Mouse (Mus musculus) brown adipose tissue, adult 24 weeks (tissue): ENCODE results near the gene Lypd1. TPM values are rescaled to one million over a fixed set of nuclear protein-coding genes. Genes with fewer than 3 reads are reported as not detected.

Source experiments
- H3K27ac ChIP-seq: fragments of 200-500 bp; replicated peaks from 2 replicates; pipeline ENCODE4 v1.5.1; 2012; ENCODE audit warnings: low read depth, mild to moderate bottlenecking, low read length
- H3K4me1 ChIP-seq: fragments of 200-500 bp; 2 replicates; pipeline ENCODE4 v1.6.1; 2012; ENCODE audit warnings: low read length, mixed read lengths; ENCODE audit not compliant: control insufficient read depth, insufficient read depth, insufficient read length
- H3K4me3 ChIP-seq: fragments of 200-500 bp; 2 replicates; pipeline ENCODE4 v1.5.1; 2012; ENCODE audit warnings: low read depth, mild to moderate bottlenecking, low read length, moderate library complexity; ENCODE audit not compliant: insufficient read depth
- polyA plus RNA-seq: library from polyadenylated mRNA; stranded (reverse); fragments of >200 nt; gene quantifications from 2 replicates; pipeline ENCODE4 v1.2.4, GENCODE M21; 2012; ENCODE audit not compliant: missing spikeins, insufficient read depth, insufficient read length

Gene Lypd1
- polyA plus RNA-seq, 1 experiment = 0.48 TPM

GRCm38 (mm10) chr1:125854646-125855045, 58.3 kb downstream of the Lypd1 start:
- H3K4me3 ChIP-seq = no peak overlapping the region
- H3K4me1 ChIP-seq = peaks cover 6% of the 10 kb centered on the region
- H3K27ac ChIP-seq = no peak overlapping the region

DNA sequence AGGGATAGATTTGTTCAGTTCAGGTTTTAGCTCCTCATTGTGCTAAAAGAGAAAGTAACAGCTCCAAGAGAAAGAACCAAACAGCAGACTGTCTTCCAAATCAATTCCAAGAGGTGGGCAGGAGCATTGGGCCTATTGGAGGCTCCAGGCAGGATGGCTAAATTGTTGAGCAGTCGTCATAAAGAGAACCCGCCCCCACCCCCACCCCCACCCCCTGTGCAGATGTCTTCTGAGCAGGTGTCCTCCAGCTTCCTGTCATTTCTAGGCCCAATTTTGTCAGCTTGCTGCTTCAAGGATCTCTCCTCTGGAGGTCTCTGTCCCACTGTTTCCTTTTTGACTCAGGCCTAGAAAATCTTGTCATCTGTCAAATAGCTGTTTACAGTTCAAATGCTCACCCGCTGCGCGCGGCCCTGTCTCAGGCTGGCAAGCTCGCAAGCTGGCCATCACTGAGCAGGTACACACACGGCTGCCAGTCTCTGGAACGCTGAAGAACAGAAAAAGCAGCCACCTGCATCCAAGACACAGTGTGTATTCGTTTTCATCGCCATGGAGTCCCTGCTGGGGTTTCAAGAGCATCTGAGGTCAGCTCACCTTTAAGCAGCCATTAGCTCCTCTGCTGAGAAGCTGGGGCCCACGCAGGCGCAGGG, 73.0 kb downstream of the Lypd1 start:
- Histone ChIP-seq H3K4me3 (no peak overlapping the region), H3K27ac (no peak overlapping the region), H3K4me1 (no peaks in the 10 kb centered on the region)

GRCm38 (mm10) chr1:125837507-125837906, 75.4 kb downstream of the Lypd1 start:
- no peak overlapping the region for H3K4me3 ChIP-seq
- H3K27ac ChIP-seq = no peak overlapping the region
- H3K4me1 ChIP-seq = no peaks in the 10 kb centered on the region

GRCm38 (mm10) chr1:125823611-125824010, 89.3 kb downstream of the Lypd1 start:
- no peak overlapping the region for H3K4me3 ChIP-seq
- H3K4me1 ChIP-seq = no peaks in the 10 kb centered on the region
- H3K27ac ChIP-seq = no peak overlapping the region

GRCm38 (mm10) chr1:125821101-125821500, 91.8 kb downstream of the Lypd1 start:
- H3K4me3 ChIP-seq = no peak overlapping the region
- no peak overlapping the region for H3K27ac ChIP-seq
- H3K4me1 ChIP-seq = no peaks in the 10 kb centered on the region

Other genes with a start within 250 kb of the Lypd1 start
- gene Gpr39, start 236.1 kb downstream of the Lypd1 start, polyA plus RNA-seq = not detected in 2 replicates